Mouse (Mus musculus) stomach, postnatal 0 days (tissue): Measurements from ENCODE around the gene D630039A03Rik.

Experiments
- CTCF ChIP-seq: IDR thresholded peaks from 2 replicates; pipeline ENCODE4 v1.5.1; 2016; ENCODE audit warnings: antibody characterized with exemption, low read depth, mild to moderate bottlenecking, moderate library complexity
- EP300 ChIP-seq: optimal IDR thresholded peaks from 2 replicates; pipeline ENCODE3; 2016; ENCODE audit warnings: antibody characterized with exemption

DNA sequence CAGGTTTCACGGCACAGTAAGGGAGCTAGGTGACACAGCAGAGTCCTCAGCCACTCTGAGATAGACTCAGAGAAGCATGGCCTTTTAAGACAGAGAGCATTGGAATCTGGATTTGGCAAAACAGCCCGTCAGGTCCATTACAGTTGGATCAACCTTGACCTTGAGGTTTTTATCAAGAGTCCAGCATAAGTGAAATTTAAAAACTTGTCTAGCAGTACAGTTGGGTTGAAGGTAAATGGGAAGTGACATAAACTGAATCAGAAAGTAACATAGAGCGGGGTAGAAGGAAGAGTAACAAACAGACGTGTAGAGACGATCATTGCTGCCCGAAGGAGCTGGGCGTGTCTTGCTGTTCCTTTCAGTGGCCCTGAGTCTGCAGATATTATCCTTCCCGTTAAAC lies 43.0 kb upstream of the D630039A03Rik start:
- TF ChIP-seq EP300, result no peak
- no peak for TF ChIP-seq CTCF
